Mouse (Mus musculus): ENCODE results near the gene Afmid.

Afmid gene

DNA sequence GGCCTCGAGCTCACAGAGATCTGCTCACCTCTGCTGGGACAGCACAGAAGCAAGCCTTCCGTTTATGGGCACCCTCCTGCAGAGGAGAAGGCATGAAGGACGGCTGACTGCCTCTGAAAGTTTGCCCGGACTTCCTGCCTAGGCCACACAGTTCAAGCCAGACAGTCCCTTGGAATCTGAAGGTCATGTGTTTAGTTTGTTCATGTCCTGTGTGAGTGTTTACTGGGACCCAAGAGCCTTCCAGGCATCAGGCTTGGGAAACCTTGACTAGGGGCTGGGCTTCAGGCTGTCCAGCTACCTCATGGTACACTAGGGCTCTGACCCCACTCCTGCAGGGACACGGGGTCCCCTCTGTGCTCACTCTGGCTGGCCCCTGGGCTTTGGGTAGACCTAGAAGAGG lies 60.3 kb downstream of the Afmid start:
- DNase-seq, result no peak

DNA sequence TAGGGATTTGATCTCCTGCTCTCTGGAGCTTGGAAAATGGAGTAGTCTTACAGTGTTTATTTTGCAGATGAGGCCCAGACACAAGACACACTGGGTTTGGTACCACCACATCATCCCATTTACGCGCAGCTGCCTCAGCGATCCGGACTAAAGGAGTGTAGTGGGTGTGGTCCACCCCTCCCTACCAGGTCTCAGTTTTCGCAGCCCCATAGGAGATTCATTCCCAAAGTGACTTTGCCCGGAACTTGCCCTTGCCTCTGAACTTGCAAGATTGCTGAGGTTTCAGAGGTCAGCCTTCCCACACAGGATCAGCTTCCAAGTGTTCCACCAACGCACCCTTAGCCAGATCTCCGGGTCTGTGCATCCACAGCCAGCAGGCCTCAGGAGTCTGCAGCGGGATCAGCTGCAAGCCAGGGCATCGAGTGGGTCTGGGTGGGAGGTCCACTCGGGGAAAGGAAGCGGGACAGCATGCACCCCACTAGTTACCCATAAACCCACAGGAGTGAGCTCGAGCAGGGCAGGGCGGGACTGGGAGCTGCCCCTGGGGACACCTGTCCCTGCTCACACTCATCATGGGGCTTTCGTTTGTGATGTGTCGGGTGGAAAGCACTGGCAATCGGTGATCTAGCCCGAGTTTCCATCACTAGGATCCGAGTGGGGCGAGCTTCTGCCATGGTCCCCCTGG lies 62.6 kb downstream of the Afmid start:
- DNase-seq, result no peak

DNA sequence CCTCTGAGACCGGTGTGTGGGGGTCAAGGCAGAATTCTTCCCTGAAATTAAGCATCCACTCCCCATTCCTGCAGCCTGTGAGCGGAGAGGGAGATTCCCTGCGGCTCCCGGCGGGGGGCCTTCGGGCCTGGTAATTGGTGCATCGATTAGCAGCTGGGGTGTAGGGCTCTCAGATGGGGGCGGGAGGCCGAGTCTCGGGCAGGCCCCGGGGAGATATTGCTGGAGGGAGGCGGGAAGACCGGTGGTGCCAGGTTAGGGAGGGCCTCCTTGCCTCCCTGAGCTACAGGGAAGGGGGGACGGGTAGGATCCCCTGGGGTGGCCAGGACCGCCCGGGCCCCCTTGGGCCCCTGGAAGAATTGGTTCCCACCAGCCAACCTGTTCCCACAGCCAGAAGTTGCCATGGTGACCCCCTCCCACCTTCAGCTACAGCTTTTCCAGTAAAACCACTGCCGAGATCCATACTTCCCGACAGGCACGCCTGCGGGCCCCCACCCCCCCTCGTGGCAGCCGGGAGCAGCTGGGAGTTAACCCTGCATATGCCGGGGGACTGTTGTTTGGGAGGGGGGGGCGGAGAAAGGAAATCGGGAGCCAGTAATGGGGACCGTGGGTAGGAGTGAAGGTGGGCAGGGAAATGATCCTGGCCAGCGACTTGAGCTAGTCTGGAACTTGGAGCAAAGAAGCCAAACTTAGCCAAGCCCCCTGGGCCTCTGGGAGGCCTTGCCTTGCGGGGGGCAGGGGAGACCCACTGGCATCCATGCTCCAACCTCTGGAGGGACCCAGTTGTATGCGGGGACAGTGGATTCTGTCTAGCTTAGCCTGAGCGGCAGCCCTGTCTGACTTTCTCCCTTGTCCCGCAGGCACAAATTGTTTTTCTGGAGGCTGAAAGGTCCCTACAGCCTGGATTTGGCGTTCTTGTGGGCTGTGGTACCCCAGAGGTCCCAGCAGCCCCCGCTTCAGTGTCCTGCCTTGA lies 63.4 kb downstream of the Afmid start:
- peak; percentile 40 for DNase-seq

Data from right cerebral cortex, postnatal 4 days (tissue).